Mouse (Mus musculus) thymus, adult 2 months (tissue): ENCODE results near the gene Ccdc157. TPM values are rescaled to one million over a fixed set of nuclear protein-coding genes. Genes with fewer than 3 reads are reported as not detected.
"Not testable (repeated sequence)": the region's sequence is repeated elsewhere in the genome, so short reads cannot be mapped to it uniquely, and the experiment has no call there.

Source experiments
- DNase-seq: peaks from one replicate; pipeline ENCODE4 v3.0.0; 2021
- H3K27ac ChIP-seq: fragments of 200-500 bp; 2 replicates; pipeline ENCODE4 v1.5.1; 2012; ENCODE audit warnings: low read length, control low read depth; ENCODE audit not compliant: control insufficient read depth, insufficient read depth
- H3K27me3 ChIP-seq: fragments of 200-500 bp; 2 replicates; pipeline ENCODE4 v1.6.1; 2012; ENCODE audit warnings: mild to moderate bottlenecking, low read length, moderate library complexity, mixed read lengths; ENCODE audit not compliant: control insufficient read depth, insufficient read depth
- H3K36me3 ChIP-seq: fragments of 200-500 bp; 2 replicates; pipeline ENCODE4 v1.6.1; 2012; ENCODE audit warnings: mild to moderate bottlenecking, low read length, moderate library complexity; ENCODE audit not compliant: control insufficient read depth, insufficient read depth
- H3K4me1 ChIP-seq: fragments of 200-500 bp; replicated peaks from 2 replicates; pipeline ENCODE4 v1.6.1; 2012; ENCODE audit warnings: low read length; ENCODE audit not compliant: control insufficient read depth, insufficient read depth
- H3K4me3 ChIP-seq: fragments of 200-500 bp; 2 replicates; pipeline ENCODE4 v1.5.1; 2012; ENCODE audit warnings: mild to moderate bottlenecking, low read length, control low read depth, moderate library complexity; ENCODE audit not compliant: control insufficient read depth, insufficient read depth
- CTCF ChIP-seq: fragments of 200-500 bp; IDR thresholded peaks from 2 replicates; pipeline ENCODE4 v1.5.1; 2012; ENCODE audit warnings: mild to moderate bottlenecking, control low read depth, low read length, moderate library complexity, borderline replicate concordance; ENCODE audit not compliant: control insufficient read depth, poor library complexity, insufficient read depth; ENCODE audit errors: extremely low read depth
- POLR2A ChIP-seq: fragments of 200-500 bp; IDR thresholded peaks from 2 replicates; pipeline ENCODE4 v1.6.1; 2012; ENCODE audit warnings: mild to moderate bottlenecking, low read length, control low read depth, moderate library complexity; ENCODE audit not compliant: control insufficient read depth, poor library complexity, insufficient read depth; ENCODE audit errors: extremely low read depth
- WGBS: fragments of 180-500 bp; shearing (Covaris S2); methylation state at CpG from one replicate; pipeline ENCODE4 v1.1.7; 2018; 5-methylcytosine and 5-hydroxymethylcytosine counted together
- polyA plus RNA-seq: library from polyadenylated mRNA; depleted of rRNA; stranded (reverse); fragments of >200 nt; gene quantifications from 2 replicates; pipeline ENCODE4 v1.2.3, GENCODE M21; 2012

The Ccdc157 gene
- polyA plus RNA-seq, 1 experiment: 7.8 TPM

DNA sequence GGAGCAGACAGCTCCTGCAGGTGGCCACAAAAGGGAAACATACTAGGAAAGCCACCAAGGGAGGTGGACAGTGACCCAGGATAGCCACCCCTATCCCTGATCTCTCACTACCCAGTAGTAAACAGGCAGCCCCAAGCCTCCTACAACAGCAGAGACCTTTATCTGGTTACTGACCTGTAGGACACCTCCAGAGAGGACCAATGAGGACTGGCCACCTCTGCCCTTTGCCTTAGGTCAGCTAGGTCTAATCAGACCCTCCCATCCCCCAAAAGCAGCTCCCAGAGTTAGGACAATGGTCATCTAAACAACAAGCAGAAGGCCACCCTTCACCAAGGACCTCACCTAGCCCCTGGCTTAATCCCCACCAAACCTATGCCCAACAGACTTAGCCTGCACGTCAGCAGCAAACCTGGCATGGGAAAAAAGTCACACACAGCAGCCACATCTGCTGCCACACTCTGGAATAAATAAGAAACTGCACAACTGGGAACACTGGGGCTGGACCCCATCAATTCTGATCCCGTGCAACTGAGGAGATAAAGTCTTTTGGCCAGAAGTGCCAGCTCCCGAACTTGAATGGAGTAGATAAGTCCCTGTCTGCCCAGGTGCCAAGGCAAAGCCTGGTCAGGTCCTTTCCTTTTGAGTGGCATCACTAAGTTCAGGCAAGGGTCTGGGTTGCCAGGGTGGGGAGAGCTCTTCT lies 42.6 kb downstream of the Ccdc157 start:
- Histone ChIP-seq H3K36me3 (no peaks in the 10 kb centered on the region), H3K4me1 (peaks cover 4% of the 10 kb centered on the region; the same call in 1 of the 2 replicates), H3K4me3 (no peak overlapping the region), H3K27ac (no peak overlapping the region), H3K27me3 (peaks cover 8% of the 10 kb centered on the region; the same call in 1 of the 2 replicates)
- TF ChIP-seq POLR2A (no peak), CTCF (no peak)
- no peak for DNase-seq
- WGBS: 27% methylated on average over 3 of the region's 3 CpGs

DNA sequence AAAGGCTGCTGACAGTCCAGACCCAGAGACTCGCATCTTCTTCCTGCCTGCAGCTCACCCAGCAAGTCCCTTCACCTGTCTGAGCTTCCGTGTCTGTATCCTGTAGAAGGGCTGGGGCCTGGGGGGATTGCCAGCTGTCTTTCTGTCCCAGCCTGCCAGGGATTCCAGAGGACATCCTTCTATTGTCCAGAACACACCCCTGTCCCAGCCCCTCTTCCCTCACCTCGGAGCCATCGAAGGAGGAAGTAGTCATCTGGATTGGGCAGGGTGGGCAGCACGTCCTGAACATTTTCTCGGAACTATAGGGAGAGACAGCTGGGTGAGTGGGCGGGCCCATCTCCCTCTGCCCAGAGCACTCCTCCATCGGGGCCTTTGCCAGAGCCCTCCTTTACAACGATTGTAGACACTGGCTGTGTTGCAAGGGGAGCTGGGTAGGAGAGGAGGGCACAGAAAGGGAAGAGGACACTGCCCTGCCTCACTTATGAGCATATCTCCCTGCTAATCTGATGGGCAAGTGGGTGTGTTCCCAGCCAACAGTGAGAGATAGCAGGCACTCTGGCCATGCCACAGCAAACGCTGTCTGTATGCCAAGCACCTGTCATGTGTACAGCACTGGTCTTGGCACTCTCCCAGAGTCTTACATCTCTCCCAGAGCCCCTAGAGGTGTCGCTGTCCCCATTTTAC lies 43.5 kb downstream of the Ccdc157 start:
- no peak overlapping the region for H3K4me3 ChIP-seq
- H3K27me3 ChIP-seq: peaks cover 8% of the 10 kb centered on the region; the same call in 1 of the 2 replicates
- no peak for TF ChIP-seq POLR2A
- no peak for TF ChIP-seq CTCF
- no peak overlapping the region for H3K27ac ChIP-seq
- 57% methylated on average over 11 of the region's 11 CpGs for WGBS
- no peak for DNase-seq
- H3K4me1 ChIP-seq: peaks cover 4% of the 10 kb centered on the region; the same call in 1 of the 2 replicates
- no peaks in the 10 kb centered on the region for H3K36me3 ChIP-seq

DNA sequence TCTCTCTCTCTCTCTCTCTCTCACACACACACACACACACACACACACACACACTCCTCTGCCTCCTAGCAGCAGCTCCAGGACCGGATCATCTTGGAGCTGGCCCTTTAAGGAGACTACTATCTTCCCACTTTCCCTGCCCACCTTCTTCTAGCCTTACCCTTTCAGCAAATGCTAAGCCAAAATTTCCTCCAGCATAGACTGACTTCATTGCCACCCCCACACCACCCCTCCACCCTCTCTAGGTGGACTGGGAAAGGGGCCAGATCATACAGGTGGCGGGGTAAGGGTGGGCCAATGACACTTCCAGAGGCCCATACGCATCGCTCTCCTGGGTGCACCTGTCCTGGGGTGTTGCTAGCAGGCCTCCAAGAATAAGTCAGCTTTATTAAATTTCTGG lies 44.7 kb downstream of the Ccdc157 start:
- no peak overlapping the region for H3K4me3 ChIP-seq
- WGBS: 97% methylated on average over 4 of the region's 4 CpGs
- peaks cover 8% of the 10 kb centered on the region; the same call in 1 of the 2 replicates for H3K27me3 ChIP-seq
- no peak for TF ChIP-seq POLR2A
- TF ChIP-seq CTCF: no peak
- H3K36me3 ChIP-seq: no peaks in the 10 kb centered on the region
- H3K27ac ChIP-seq: no peak overlapping the region
- DNase-seq: no peak
- peaks cover 4% of the 10 kb centered on the region; the same call in 1 of the 2 replicates for H3K4me1 ChIP-seq

DNA sequence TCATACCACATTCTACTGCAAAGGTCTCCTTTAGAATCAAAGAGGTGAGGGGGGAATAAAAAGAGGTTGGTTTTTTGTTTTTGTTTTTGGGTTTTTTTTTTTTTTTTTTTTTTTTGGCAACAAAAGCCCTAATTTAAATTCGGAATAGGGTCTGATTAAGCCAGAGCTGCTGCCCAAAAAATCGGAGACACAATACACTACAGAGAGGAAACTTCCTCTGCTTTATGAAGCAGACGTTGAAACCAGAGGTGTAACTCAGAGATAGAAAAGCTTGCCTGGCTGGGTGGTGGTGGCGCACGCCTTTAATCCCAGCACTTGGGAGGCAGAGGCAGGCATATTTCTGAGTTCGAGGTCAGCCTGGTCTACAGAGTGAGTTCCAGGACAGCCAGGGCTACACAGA lies 45.6 kb downstream of the Ccdc157 start:
- H3K4me3 ChIP-seq, H3K27me3 ChIP-seq, H3K36me3 ChIP-seq, DNase-seq, H3K4me1 ChIP-seq, H3K27ac ChIP-seq: not testable (repeated sequence)
- WGBS: 89% methylated on average over 6 of the region's 6 CpGs

- H3K4me3 ChIP-seq: no peak overlapping the region
- peaks cover 4% of the 10 kb centered on the region; the same call in 1 of the 2 replicates for H3K4me1 ChIP-seq
- 90% methylated on average over 6 of the region's 6 CpGs for WGBS
- H3K27me3 ChIP-seq: peaks cover 8% of the 10 kb centered on the region; the same call in 1 of the 2 replicates
- TF ChIP-seq CTCF: no peak
- no peak for TF ChIP-seq POLR2A
- H3K36me3 ChIP-seq: no peaks in the 10 kb centered on the region
- no peak for DNase-seq
- no peak overlapping the region for H3K27ac ChIP-seq
Observed at GRCm38 (mm10) chr11:4113970-4114369, 46.1 kb downstream of the Ccdc157 start.

GRCm38 (mm10) chr11:4113496-4113895 lies 46.6 kb downstream of the Ccdc157 start:
- H3K4me1 ChIP-seq: peaks cover 4% of the 10 kb centered on the region; the same call in 1 of the 2 replicates
- no peaks in the 10 kb centered on the region for H3K36me3 ChIP-seq
- DNase-seq: no peak
- peaks cover 4% of the 10 kb centered on the region; the same call in 1 of the 2 replicates for H3K27me3 ChIP-seq
- no peak overlapping the region for H3K4me3 ChIP-seq
- H3K27ac ChIP-seq: no peak overlapping the region
- WGBS: 82% methylated on average over 4 of the region's 4 CpGs
- TF ChIP-seq POLR2A: no peak

- no peaks in the 10 kb centered on the region for H3K36me3 ChIP-seq
- H3K27me3 ChIP-seq: no peaks in the 10 kb centered on the region; the same call in 1 of the 2 replicates
- no peak for DNase-seq
- TF ChIP-seq CTCF (no peak), POLR2A (no peak)
- no peaks in the 10 kb centered on the region for H3K4me1 ChIP-seq
- 93% methylated on average over 6 of the region's 6 CpGs for WGBS
- H3K27ac ChIP-seq: no peak overlapping the region
- no peak overlapping the region for H3K4me3 ChIP-seq
Observed at GRCm38 (mm10) chr11:4112861-4113260, 47.2 kb downstream of the Ccdc157 start.
